Mouse (Mus musculus): ENCODE measurements around the gene Sdk1. TPM values are rescaled to one million over a fixed set of nuclear protein-coding genes. Genes with fewer than 3 reads are reported as not detected.

Sdk1 gene
- polyA plus RNA-seq, 3 experiments from 2014 or later, result not detected

- ATAC-seq, result no peak
Observed at GRCm38 (mm10) chr5:141645671-141646070, 404.4 kb downstream of the Sdk1 start.

- ATAC-seq, result no peak
Observed at GRCm38 (mm10) chr5:141646621-141647020, 405.3 kb downstream of the Sdk1 start.

DNA sequence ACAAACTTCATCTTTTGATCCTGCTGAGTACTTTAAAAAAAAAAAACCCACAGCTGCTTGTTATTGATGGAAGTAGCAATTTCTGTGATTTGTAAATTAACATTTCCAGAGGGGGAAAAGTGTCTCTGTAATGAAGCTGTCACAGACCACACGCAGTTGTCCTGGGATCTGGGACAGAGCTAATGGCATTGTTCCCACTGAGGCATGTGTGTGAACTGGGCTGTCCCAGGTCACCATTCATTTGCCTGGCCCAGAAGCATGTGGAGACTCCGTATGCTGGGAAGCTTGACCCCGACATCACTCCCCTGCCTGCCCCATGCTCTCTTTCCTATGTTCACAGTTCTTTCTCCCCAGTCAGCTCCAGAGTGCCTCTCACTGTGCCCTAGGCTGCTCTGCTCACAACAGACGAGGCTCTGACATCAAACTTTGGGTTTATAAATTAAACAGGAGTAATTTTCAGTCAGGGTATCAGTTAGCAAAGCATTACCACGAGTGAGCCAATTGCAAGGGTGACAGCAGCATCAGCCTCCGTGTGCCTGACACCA, 408.6 kb downstream of the Sdk1 start:
- ATAC-seq, result no peak

GRCm38 (mm10) chr5:141651690-141652377, 410.5 kb downstream of the Sdk1 start:
- no peak for ATAC-seq

- ATAC-seq, result no peak
Observed at GRCm38 (mm10) chr5:141676371-141676770, 435.1 kb downstream of the Sdk1 start.

GRCm38 (mm10) chr5:141677034-141677433, 435.7 kb downstream of the Sdk1 start:
- ATAC-seq, result no peak

DNA sequence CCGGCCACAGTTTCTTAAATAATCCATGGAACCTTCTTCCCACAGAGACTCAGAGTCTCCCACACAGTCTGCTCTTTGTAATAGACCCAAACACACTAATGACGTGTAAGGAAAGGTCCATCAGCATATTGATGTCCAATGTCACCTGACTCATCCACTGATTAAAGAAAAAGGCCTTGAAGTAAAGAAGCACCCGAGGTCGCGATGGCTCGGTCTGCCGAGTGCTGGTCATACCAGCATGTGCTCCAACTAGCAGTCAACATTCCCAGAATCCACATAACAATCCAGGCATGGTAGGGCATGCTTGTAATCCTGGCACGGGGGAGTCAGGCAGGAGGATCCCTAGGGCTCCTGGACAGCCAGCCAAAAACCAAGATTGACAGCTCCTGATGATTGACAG, 436.6 kb downstream of the Sdk1 start:
- no peak for ATAC-seq

DNA sequence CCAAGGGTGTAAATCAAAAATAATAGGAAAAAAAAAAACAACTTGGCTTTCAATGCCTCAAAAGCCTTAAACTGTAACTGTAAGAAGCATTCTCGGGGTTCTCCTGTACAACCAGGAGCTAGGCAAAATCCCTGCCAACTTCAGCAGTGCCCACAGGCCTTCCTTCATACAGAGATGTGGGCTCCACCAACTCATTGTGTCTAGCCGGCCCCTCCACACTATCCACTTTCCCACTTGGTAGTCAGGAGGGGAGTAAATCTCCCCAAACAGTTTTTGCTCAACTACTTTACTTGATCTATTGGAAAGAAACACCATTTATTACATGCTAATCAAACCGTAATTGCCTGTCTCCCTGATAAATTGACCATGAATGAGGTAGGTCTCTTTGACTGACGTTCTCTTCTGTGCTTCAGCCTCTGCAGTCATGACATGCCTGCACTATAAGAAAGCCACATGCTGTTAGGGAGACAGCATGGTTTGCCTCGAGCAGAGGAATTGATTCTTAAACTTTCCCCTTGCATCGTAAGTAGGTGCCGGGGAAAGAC, 445.7 kb downstream of the Sdk1 start:
- no peak for ATAC-seq

GRCm38 (mm10) chr5:141689442-141690105, 448.3 kb downstream of the Sdk1 start:
- ATAC-seq, result no peak

DNA sequence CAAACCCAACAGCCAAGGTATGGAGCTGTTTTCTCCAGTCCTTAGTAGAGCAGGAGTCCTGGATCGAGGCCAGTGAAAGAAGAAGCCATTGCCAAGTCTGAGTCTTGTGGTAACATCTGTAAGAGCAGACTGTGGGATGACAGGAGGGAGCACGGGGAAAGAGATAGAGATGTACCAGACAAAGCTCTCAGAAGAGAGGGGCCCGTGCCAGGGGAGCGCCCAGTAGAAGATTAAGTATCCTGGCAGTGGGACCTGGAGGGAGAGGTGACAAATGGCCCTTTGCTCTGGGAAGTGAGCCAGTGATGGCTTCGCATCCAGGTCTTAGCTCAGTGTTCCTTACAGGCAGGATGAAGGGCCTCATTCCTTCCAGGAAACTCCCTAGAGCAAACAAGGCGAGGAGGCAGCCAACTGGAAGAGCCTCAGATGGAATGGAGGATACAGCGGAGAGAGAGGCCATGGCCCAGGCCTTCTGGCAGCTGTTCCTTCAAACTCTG, 450.2 kb downstream of the Sdk1 start:
- no peak for ATAC-seq

DNA sequence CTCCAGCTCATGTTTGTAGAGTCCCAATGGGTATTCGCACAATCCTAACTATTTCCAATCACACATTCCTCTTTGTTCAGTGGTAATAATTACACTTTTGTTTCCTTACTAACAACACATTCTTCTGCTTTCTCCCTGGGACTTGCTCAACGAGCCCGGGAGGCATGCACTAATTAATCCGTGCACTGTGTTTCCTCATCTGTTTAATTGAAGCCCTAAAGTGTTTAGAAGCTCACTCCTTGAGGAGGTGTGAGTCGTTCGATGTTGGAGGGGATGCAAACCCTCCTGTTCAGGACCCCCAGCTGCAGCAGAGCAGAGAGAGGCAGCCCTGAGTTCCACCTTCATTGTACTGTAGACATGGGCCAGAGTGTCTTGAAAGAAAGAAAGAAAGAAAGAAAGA, 452.4 kb downstream of the Sdk1 start:
- no peak for ATAC-seq

GRCm38 (mm10) chr5:141694901-141695300, 453.6 kb downstream of the Sdk1 start:
- ATAC-seq, result no peak

GRCm38 (mm10) chr5:141698406-141698805, 457.1 kb downstream of the Sdk1 start:
- ATAC-seq, result no peak

DNA sequence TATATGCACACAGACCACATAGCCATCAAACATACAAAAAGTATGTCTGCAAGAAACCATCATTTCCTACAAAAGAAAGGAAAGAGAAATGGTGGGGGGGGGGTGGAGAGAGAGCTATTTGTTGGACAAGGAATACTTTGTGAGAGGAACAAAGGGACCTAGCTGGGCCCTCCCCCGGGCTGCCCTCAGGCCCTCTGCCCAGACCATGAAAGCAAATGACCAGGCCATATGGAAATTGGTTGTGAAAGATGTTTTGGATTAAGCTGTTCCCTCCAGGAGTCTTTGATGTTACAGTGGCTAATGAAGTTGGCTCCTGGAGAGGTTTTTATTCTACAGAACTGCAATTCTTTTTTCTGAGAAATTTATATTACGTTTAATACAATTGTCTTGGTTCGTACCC, 479.5 kb downstream of the Sdk1 start:
- ATAC-seq, result no peak

DNA sequence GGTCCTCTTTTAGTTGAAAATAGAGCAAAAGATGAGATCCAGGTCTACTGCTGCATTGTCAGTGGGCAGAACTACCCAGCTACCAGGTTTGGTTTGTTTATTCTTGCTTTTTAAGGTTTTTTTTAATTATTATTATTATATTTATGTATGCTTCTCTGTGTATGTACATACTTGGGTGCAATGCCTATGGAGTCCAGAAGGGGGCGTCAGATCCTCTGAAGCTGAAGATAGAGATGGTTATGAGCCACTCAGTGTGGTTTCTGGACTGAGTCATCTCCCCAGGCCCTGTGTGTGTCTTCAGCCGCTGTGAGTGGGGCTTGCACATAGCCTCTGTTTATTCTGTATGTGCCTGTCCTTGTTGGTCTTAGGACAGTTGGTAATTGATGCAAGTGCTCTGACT, 486.7 kb downstream of the Sdk1 start:
- no peak for ATAC-seq

- no peak for ATAC-seq
Observed at GRCm38 (mm10) chr5:141730006-141730405, 488.7 kb downstream of the Sdk1 start.

- no peak for ATAC-seq
Observed at GRCm38 (mm10) chr5:141738725-141739124, 497.4 kb downstream of the Sdk1 start.

- ATAC-seq, result no peak
Observed at GRCm38 (mm10) chr5:141748793-141749192, 507.5 kb downstream of the Sdk1 start.

GRCm38 (mm10) chr5:141754278-141754677, 513.0 kb downstream of the Sdk1 start:
- ATAC-seq, result no peak

DNA sequence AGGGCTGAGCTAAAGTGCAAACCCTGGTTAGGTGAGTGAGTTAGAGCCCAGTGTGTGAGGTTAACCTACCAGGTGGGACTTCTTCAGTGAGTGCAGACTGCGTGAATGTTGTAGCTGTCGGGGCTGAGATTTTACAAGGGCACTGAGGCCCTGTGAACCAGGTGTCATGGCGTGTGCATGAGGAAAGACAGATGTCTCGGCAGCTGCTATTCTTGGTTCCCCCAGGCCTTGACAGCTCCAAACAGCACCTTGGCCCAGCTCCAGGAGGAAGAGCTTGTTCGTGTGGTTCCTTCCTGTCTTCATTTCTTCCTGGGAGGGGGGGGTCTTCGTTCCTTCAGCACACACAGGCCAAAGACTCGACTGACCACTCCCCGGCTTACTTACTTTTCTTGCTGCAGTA, 517.6 kb downstream of the Sdk1 start:
- no peak for ATAC-seq

- ATAC-seq, result no peak
Observed at GRCm38 (mm10) chr5:141764111-141764510, 522.8 kb downstream of the Sdk1 start.

- no peak for ATAC-seq
Observed at GRCm38 (mm10) chr5:141768761-141769515, 527.6 kb downstream of the Sdk1 start.

- ATAC-seq, result no peak
Observed at GRCm38 (mm10) chr5:141771516-141771915, 530.2 kb downstream of the Sdk1 start.
